ENCODE assay signal across 18 mouse cellular contexts in genomic region chr5:137921532-137921931, GRCm38 (mm10). TPM values are rescaled to one million over a fixed set of nuclear protein-coding genes. Genes with fewer than 3 reads are reported as not detected.
A peak's percentile ranks its signal among the peaks of the same experiment; 100 is the strongest.
DNase-seq lines count a peak whose midpoint lies in the region; ATAC-seq lines count a peak whose summit lies in the region.
"Had no signal": no experiment of that assay in that cellular context is flagged by ENCODE, and none has a peak within 500 bp of the region (broad histone marks: within the 10 kb centered on the region; RNA-seq: fewer than 3 reads in every experiment).

Gene Cyp3a13, minus strand, starts transcription at chr5:137921619.

- H3K27ac ChIP-seq in liver, embryonic 13.5 days: peak within 1 kb of the TSS; percentile 7
- H3K27ac ChIP-seq in intestine, embryonic 14.5 days (ENCODE audit: low read depth): peak within 1 kb of the TSS; percentile 63
- H3K27ac ChIP-seq in lung, embryonic 15.5 days: 0 out of 2 replicates have a peak within 1 kb of the TSS, but pooled peaks have one; percentile 7
- peak within 1 kb of the TSS; percentile 78 for H3K27ac ChIP-seq in stomach, embryonic 15.5 days
- H3K27ac ChIP-seq: embryonic facial prominence, embryonic 13.5 days; forebrain, embryonic 13.5 days; limb, embryonic 15.5 days had no signal

- WGBS in liver, embryonic 13.5 days (ENCODE audit: insufficient replicate concordance): 30% methylated on average over 2 of the region's 2 CpGs
- WGBS in intestine, embryonic 14.5 days: 51% methylated on average over 2 of the region's 2 CpGs
- 26% methylated on average over 2 of the region's 2 CpGs for WGBS in lung, embryonic 15.5 days
- WGBS in stomach, embryonic 15.5 days: 46% methylated on average over 2 of the region's 2 CpGs

- DNase-seq in liver, embryonic 13.5 days: no peak
- no peak for DNase-seq in liver
- peak; percentile 55 for DNase-seq in intestine, embryonic 14.5 days (ENCODE audit: low spot score)
- DNase-seq in frontal cortex, postnatal 14 days (ENCODE audit: low spot score in 2 of 2): no peak
- DNase-seq in testis, postnatal 10 days (ENCODE audit: low spot score): no peak
- no peak for DNase-seq in right cerebral cortex, adult 18-20 months
- DNase-seq: adrenal gland, adult 8-10 months; cerebellum, postnatal 36 days; gastrocnemius, postnatal 14 days; midbrain, embryonic 14.5 days; spleen, adult 18-20 months had no signal

- no peaks in the 10 kb centered on the region for H3K27me3 ChIP-seq in liver, embryonic 13.5 days
- H3K27me3 ChIP-seq in intestine, embryonic 14.5 days (replicated peaks; ENCODE audit: control insufficient read depth, insufficient read depth, low read length): no peaks in the 10 kb centered on the region
- H3K27me3 ChIP-seq in lung, embryonic 15.5 days: no peaks in the 10 kb centered on the region
- no peaks in the 10 kb centered on the region for H3K27me3 ChIP-seq in stomach, embryonic 15.5 days (replicated peaks)
- H3K27me3 ChIP-seq: embryonic facial prominence, embryonic 13.5 days; forebrain, embryonic 13.5 days; limb, embryonic 15.5 days had no signal

- H3K36me3 ChIP-seq in liver, embryonic 13.5 days: no peaks in the 10 kb centered on the region
- no peaks in the 10 kb centered on the region for H3K36me3 ChIP-seq in intestine, embryonic 14.5 days (ENCODE audit: control insufficient read depth, insufficient read depth, low read length)
- H3K36me3 ChIP-seq in lung, embryonic 15.5 days: no peaks in the 10 kb centered on the region
- H3K36me3 ChIP-seq in stomach, embryonic 15.5 days: no peaks in the 10 kb centered on the region
- H3K36me3 ChIP-seq: embryonic facial prominence, embryonic 13.5 days; limb, embryonic 15.5 days had no signal

- no peak within 1 kb of the TSS for H3K4me3 ChIP-seq in liver, embryonic 13.5 days (replicated peaks)
- H3K4me3 ChIP-seq in intestine, embryonic 14.5 days (ENCODE audit: low read depth, low read length): peak within 1 kb of the TSS; percentile 23
- H3K4me3 ChIP-seq in lung, embryonic 15.5 days: no peak within 1 kb of the TSS
- peak within 1 kb of the TSS; percentile 11 for H3K4me3 ChIP-seq in stomach, embryonic 15.5 days (replicated peaks)
- H3K4me3 ChIP-seq: embryonic facial prominence, embryonic 13.5 days; forebrain, embryonic 13.5 days; limb, embryonic 15.5 days had no signal

- no peaks in the 10 kb centered on the region for H3K9me3 ChIP-seq in liver, embryonic 13.5 days (replicated peaks)
- H3K9me3 ChIP-seq in intestine, embryonic 14.5 days (ENCODE audit: control insufficient read depth, low read length): no peaks in the 10 kb centered on the region
- H3K9me3 ChIP-seq in lung, embryonic 15.5 days: no peaks in the 10 kb centered on the region
- H3K9me3 ChIP-seq in stomach, embryonic 15.5 days: no peaks in the 10 kb centered on the region
- H3K9me3 ChIP-seq: embryonic facial prominence, embryonic 13.5 days; forebrain, embryonic 13.5 days; limb, embryonic 15.5 days had no signal

- ATAC-seq in liver, embryonic 13.5 days (ENCODE audit: low read depth): no peak
- ATAC-seq in intestine, embryonic 14.5 days (replicated peaks; ENCODE audit: low FRiP score, low TSS enrichment, low read depth): peak; percentile 80
- no peak for ATAC-seq in lung, embryonic 15.5 days (ENCODE audit: borderline replicate concordance, extremely low read depth, low FRiP score, low TSS enrichment)
- ATAC-seq in stomach, embryonic 15.5 days (ENCODE audit: insufficient read depth, low FRiP score, low read depth): peak; percentile 86
- ATAC-seq: forebrain, embryonic 13.5 days; hindbrain, embryonic 16.5 days had no signal

- 0 out of 2 replicates have a peak within 1 kb of the TSS, but pooled peaks have one; percentile 1 for H3K4me2 ChIP-seq in liver, embryonic 13.5 days
- peak within 1 kb of the TSS; percentile 46 for H3K4me2 ChIP-seq in intestine, embryonic 14.5 days (ENCODE audit: low read length)
- no peak within 1 kb of the TSS for H3K4me2 ChIP-seq in lung, embryonic 15.5 days
- peak within 1 kb of the TSS; percentile 27; the same call in 1 of the 2 replicates for H3K4me2 ChIP-seq in stomach, embryonic 15.5 days
- H3K4me2 ChIP-seq: embryonic facial prominence, embryonic 13.5 days; forebrain, embryonic 13.5 days; limb, embryonic 15.5 days had no signal

- H3K9ac ChIP-seq in liver, embryonic 13.5 days: no peak within 1 kb of the TSS
- no peak within 1 kb of the TSS for H3K9ac ChIP-seq in intestine, embryonic 14.5 days (ENCODE audit: low read length)
- no peak within 1 kb of the TSS for H3K9ac ChIP-seq in lung, embryonic 15.5 days
- no peak within 1 kb of the TSS for H3K9ac ChIP-seq in stomach, embryonic 15.5 days
- H3K9ac ChIP-seq: embryonic facial prominence, embryonic 13.5 days; forebrain, embryonic 13.5 days; limb, embryonic 15.5 days had no signal

- H3K4me1 ChIP-seq in liver, embryonic 13.5 days (replicated peaks): no peaks in the 10 kb centered on the region
- H3K4me1 ChIP-seq in intestine, embryonic 14.5 days (replicated peaks; ENCODE audit: control insufficient read depth, insufficient read depth, low read length): no peaks in the 10 kb centered on the region
- H3K4me1 ChIP-seq in lung, embryonic 15.5 days: no peaks in the 10 kb centered on the region
- H3K4me1 ChIP-seq in stomach, embryonic 15.5 days: no peaks in the 10 kb centered on the region
- H3K4me1 ChIP-seq: embryonic facial prominence, embryonic 13.5 days; forebrain, embryonic 13.5 days; limb, embryonic 15.5 days had no signal

RNA-seq across cellular contexts. Expression of gene Cyp3a13, which starts in this region (rescaled TPM):
- 1.5 and 1.8 TPM in 2 replicates for polyA plus RNA-seq in liver, embryonic 13.5 days (2015; fragmentation: Nextera tagmentation; extraction: Ambion mirVana)
- 13.2 and 13.6 TPM in 2 replicates for polyA plus RNA-seq in intestine, embryonic 14.5 days (2014; fragmentation: Nextera tagmentation; extraction: Ambion mirVana)
- polyA plus RNA-seq in lung, embryonic 15.5 days (2015; fragmentation: Nextera tagmentation; extraction: Ambion mirVana): 0.33 and 0.37 TPM in 2 replicates
- 9.3 and 10.4 TPM in 2 replicates for polyA plus RNA-seq in stomach, embryonic 15.5 days (2015; fragmentation: Nextera tagmentation; extraction: Ambion mirVana)
- polyA plus RNA-seq: embryonic facial prominence, embryonic 13.5 days; forebrain, embryonic 13.5 days; heart, embryonic 14.5 days; hindbrain, embryonic 16.5 days; midbrain, embryonic 14.5 days had no signal

Comparison
In these comparisons a context has a peak if more than half of its experiments do, and no peak if none do; other contexts are left out.
1. ATAC-seq: peak in intestine, embryonic 14.5 days (single experiment) and stomach, embryonic 15.5 days (single experiment); none in liver, embryonic 13.5 days (single experiment) and lung, embryonic 15.5 days (single experiment).
2. H3K27ac ChIP-seq: peak in every context shown above with its lines; median percentile 78 in stomach, embryonic 15.5 days; 63 in intestine, embryonic 14.5 days; 7 in liver, embryonic 13.5 days; 7 in lung, embryonic 15.5 days.
3. H3K4me3 ChIP-seq: peak in intestine, embryonic 14.5 days (single experiment) and stomach, embryonic 15.5 days (single experiment); none in liver, embryonic 13.5 days (single experiment) and lung, embryonic 15.5 days (single experiment).